Mouse (Mus musculus) liver, embryonic 11.5 days (tissue): ENCODE results near the gene Sept5. TPM values are rescaled to one million over a fixed set of nuclear protein-coding genes. Genes with fewer than 3 reads are reported as not detected.

Experiments used
- ATAC-seq: fragments of 200-750 bp; cut with Nextera tagmentation; replicated peaks from 2 replicates; pipeline ENCODE4 v1.8.0; 2017; ENCODE audit warnings: moderate number of reproducible peaks, mild to moderate bottlenecking, moderate TSS enrichment, moderate library complexity; ENCODE audit not compliant: low FRiP score
- DNase-seq: peaks from one replicate; pipeline ENCODE4 v3.0.0-alpha.2; 2017; ENCODE audit warnings: low spot score
- H3K27ac ChIP-seq: fragments of 300-500 bp; sonication (generic); 2 replicates; pipeline ENCODE4 v1.5.1; 2014; ENCODE audit warnings: mild to moderate bottlenecking, low read depth, low read length, control low read depth
- H3K27me3 ChIP-seq: fragments of 300-500 bp; sonication (generic); replicated peaks from 2 replicates; pipeline ENCODE4 v1.6.1; 2014; ENCODE audit warnings: low read length, mixed read lengths; ENCODE audit not compliant: control insufficient read depth, insufficient read depth
- H3K36me3 ChIP-seq: fragments of 300-500 bp; sonication (generic); 2 replicates; pipeline ENCODE4 v1.6.1; 2014; ENCODE audit warnings: mild to moderate bottlenecking, low read length, moderate library complexity, mixed read lengths; ENCODE audit not compliant: control insufficient read depth, insufficient read depth
- H3K4me1 ChIP-seq: fragments of 300-500 bp; sonication (generic); replicated peaks from 2 replicates; pipeline ENCODE4 v1.6.1; 2014; ENCODE audit warnings: low read length, mixed read lengths; ENCODE audit not compliant: control insufficient read depth, insufficient read depth
- H3K4me2 ChIP-seq: fragments of 300-500 bp; sonication (generic); 2 replicates; pipeline ENCODE4 v1.6.1; 2014; ENCODE audit warnings: mild to moderate bottlenecking, control low read depth, moderate library complexity
- H3K4me3 ChIP-seq: fragments of 300-500 bp; sonication (generic); 2 replicates; pipeline ENCODE4 v1.5.1; 2014; ENCODE audit warnings: low read depth, low read length, control low read depth
- H3K9ac ChIP-seq: fragments of 300-500 bp; sonication (generic); 2 replicates; pipeline ENCODE4 v1.6.1; 2014; ENCODE audit warnings: low read depth, low read length, control low read depth
- H3K9me3 ChIP-seq: fragments of 300-500 bp; sonication (generic); 2 replicates; pipeline ENCODE4 v1.6.1; 2016; ENCODE audit warnings: low read length, inconsistent platforms, mixed read lengths; ENCODE audit not compliant: control insufficient read depth
- WGBS: fragments of 180-500 bp; shearing (Covaris S2); extraction: QIAGEN DNeasy Blood & Tissue Kit; methylation state at CpG from one replicate; pipeline ENCODE4 v1.1.7; 2014; 5-methylcytosine and 5-hydroxymethylcytosine counted together
- polyA plus RNA-seq: library from polyadenylated mRNA; unstranded; fragments of >200 nt; fragmentation: Nextera tagmentation; extraction: Ambion mirVana; gene quantifications from 2 replicates; pipeline ENCODE4 v1.2.1, GENCODE M21; 2014

The Sept5 gene
- polyA plus RNA-seq, 1 experiment from 2014 or later = 6.0 TPM

DNA sequence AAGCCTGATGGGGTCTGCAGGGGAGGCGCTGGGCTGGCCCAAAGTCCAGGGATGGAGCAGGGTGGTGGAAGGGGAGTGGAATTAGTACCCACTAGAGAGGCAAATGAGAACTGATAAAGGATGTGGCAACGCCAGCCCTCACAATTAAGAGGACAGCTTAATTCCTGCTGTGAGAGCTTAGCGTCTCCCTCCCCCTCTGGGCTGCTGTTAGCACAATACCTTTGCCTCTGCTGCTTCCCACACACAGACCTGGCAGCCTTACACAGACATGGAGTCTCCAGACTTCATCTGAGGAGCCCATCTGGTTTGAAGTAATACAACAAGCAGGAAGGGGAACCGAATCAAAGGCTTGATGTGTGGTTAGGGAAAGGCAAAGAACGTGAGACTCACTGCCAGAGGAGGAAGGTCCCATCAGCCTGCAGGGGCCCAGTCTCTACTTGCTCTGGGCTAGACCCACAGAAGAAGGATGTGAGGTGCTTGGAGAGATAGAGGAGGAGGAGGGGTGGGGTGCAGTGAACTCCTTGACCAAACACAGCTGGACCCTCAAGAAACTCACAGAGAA is 52.1 kb downstream of the Sept5 start:
- no peak overlapping the region for H3K27ac ChIP-seq
- H3K4me2 ChIP-seq = no peak overlapping the region
- H3K4me1 ChIP-seq = peaks cover 2% of the 10 kb centered on the region
- no peaks in the 10 kb centered on the region for H3K36me3 ChIP-seq
- DNase-seq (no peak), ATAC-seq (no peak)
- peaks cover 52% of the 10 kb centered on the region for H3K27me3 ChIP-seq
- no peaks in the 10 kb centered on the region for H3K9me3 ChIP-seq
- 17% methylated on average over 5 of the region's 5 CpGs for WGBS
- H3K4me3 ChIP-seq = no peak overlapping the region
- no peak overlapping the region for H3K9ac ChIP-seq

DNA sequence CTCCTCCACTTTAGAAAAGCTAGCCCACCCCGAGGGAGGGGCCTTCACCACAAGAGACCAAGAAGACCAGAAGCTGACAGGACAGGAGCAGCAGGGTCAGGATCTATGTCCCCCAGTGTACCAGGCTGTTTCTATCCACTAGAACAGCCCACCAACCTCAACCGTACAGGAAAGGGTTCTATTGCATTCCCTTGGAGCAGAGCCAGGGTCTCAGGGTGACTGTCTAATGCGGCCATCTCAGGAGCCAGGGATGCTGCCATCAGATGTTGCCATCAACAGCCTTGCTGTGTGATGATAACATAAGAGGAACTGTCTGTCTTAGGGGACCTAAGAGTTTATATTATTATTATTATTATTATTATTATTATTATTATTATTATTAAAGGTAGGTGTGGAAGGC is 52.7 kb downstream of the Sept5 start:
- ATAC-seq = no peak
- DNase-seq = no peak
- Histone ChIP-seq H3K27me3 (peaks cover 46% of the 10 kb centered on the region), H3K9me3 (no peaks in the 10 kb centered on the region), H3K4me2 (no peak overlapping the region), H3K4me1 (no peaks in the 10 kb centered on the region; the same call in none of the 2 replicates), H3K36me3 (no peaks in the 10 kb centered on the region), H3K9ac (no peak overlapping the region), H3K4me3 (no peak overlapping the region), H3K27ac (no peak overlapping the region)
- 44% methylated on average over 3 of the region's 3 CpGs for WGBS

DNA sequence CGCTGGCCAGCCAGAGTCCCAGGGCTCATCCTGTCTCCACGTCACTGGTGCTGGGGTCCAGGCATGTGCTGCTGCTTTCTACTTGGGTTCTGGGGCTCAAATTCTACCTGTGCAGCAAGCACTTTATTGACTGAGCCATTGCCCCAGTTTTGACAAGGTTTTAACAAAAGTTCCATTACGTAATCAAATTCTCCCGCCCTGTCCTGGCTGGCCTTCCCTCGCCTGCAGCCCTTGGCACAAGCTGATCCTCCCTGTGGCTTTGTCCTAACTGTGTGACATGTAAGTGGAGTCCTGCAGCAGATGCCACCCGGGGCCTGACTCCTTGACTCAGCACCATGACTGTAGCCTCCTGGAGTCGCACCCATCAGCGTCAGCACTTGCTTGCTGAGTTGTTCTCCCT is 55.6 kb downstream of the Sept5 start:
- DNase-seq = no peak
- Histone ChIP-seq H3K9me3 (no peaks in the 10 kb centered on the region), H3K9ac (no peak overlapping the region), H3K27ac (no peak overlapping the region), H3K4me2 (no peak overlapping the region), H3K27me3 (peaks cover 18% of the 10 kb centered on the region), H3K4me1 (no peaks in the 10 kb centered on the region), H3K4me3 (no peak overlapping the region), H3K36me3 (no peaks in the 10 kb centered on the region)
- WGBS = 63% methylated on average over 8 of the region's 8 CpGs
- ATAC-seq = no peak

Other genes with a start within 250 kb of the Sept5 start
- gene Txnrd2, start 203.6 kb downstream of the Sept5 start, polyA plus RNA-seq = 83.7 and 91.8 TPM in 2 replicates
- gene Comt, start 203.1 kb downstream of the Sept5 start, polyA plus RNA-seq = 140 and 141 TPM in 2 replicates
- gene Gnb1l, start 131.2 kb downstream of the Sept5 start, polyA plus RNA-seq = 17.8 and 18.4 TPM in 2 replicates
- 1.9 and 2.1 TPM in 2 replicates for gene Rtl10, start 131.1 kb downstream of the Sept5 start, polyA plus RNA-seq
- 0.17 and 0.43 TPM in 2 replicates for gene Tbx1, start 39.3 kb downstream of the Sept5 start, polyA plus RNA-seq
- gene Gp1bb, start 7.6 kb downstream of the Sept5 start, polyA plus RNA-seq = 42.4 and 46.3 TPM in 2 replicates
- not detected in 2 replicates for gene Gm49601, start 3.5 kb downstream of the Sept5 start, polyA plus RNA-seq
- gene Cldn5, start 146.9 kb upstream of the Sept5 start, polyA plus RNA-seq = 18.5 and 18.8 TPM in 2 replicates
- gene Ufd1, start 181.8 kb upstream of the Sept5 start, polyA plus RNA-seq = 69.1 and 71.1 TPM in 2 replicates
- 66.7 and 76.8 TPM in 2 replicates for gene Cdc45, start 182.0 kb upstream of the Sept5 start, polyA plus RNA-seq
- gene 2510002D24Rik, start 206.6 kb upstream of the Sept5 start, polyA plus RNA-seq = 41.9 and 51.5 TPM in 2 replicates
- gene Gm28539, start 206.6 kb upstream of the Sept5 start, polyA plus RNA-seq = 0.11 TPM in 1 of 2 replicates, not detected in the other
- gene Mrpl40, start 246.9 kb upstream of the Sept5 start, polyA plus RNA-seq = 134 and 136 TPM in 2 replicates
- gene Hira, start 247.1 kb upstream of the Sept5 start, polyA plus RNA-seq = 9.4 and 13.1 TPM in 2 replicates